Mouse (Mus musculus): Measurements from ENCODE around the gene Slc41a2. TPM values are rescaled to one million over a fixed set of nuclear protein-coding genes. Genes with fewer than 3 reads are reported as not detected.
"Not testable (repeated sequence)": the region's sequence is repeated elsewhere in the genome, so short reads cannot be mapped to it uniquely, and the experiment has no call there.

Gene Slc41a2
- total and polyA plus RNA-seq, 3 experiments: 0.05 TPM; not detected in 2

- TF ChIP-seq GATA1 (IDR thresholded peaks at IDR 0.05; ENCODE audit: borderline replicate concordance, low read length) (no peak), CTCF (IDR thresholded peaks at IDR 0.05; ENCODE audit: low read depth, low read length) (no peak), POLR2AphosphoS5 (IDR thresholded peaks at IDR 0.05; ENCODE audit: insufficient replicate concordance, low read depth, low read length) (no peak), TAL1 (conservative IDR thresholded peaks at IDR 0.05; ENCODE audit: low read depth, low read length) (no peak), GATA2 (IDR thresholded peaks at IDR 0.05; ENCODE audit: borderline replicate concordance, low read depth, low read length) (no peak)
- DNase-seq (ENCODE audit: low spot score) (no peak), ATAC-seq (ENCODE audit: extremely low read depth, insufficient number of reproducible peaks, low FRiP score, poor library complexity, severe bottlenecking) (no peak)
- Histone ChIP-seq H3K27me3 (ENCODE audit: insufficient read depth, low read length) (no peaks in the 10 kb centered on the region), H3K4me3 (ENCODE audit: low read depth, low read length) (no peak overlapping the region), H3K4me1 (ENCODE audit: insufficient read depth, low read depth, low read length) (peaks cover 53% of the 10 kb centered on the region), H3K9me3 (replicated peaks) (peaks cover 33% of the 10 kb centered on the region), H3K36me3 (replicated peaks) (peaks cover 68% of the 10 kb centered on the region)
Measured at GRCm38 (mm10) chr10:83380501-83380900, 42.8 kb upstream of the Slc41a2 start.

- H3K4me3 ChIP-seq (ENCODE audit: low read depth, low read length): no peak overlapping the region
- H3K9me3 ChIP-seq (replicated peaks): peaks cover 33% of the 10 kb centered on the region
- H3K36me3 ChIP-seq (replicated peaks): peaks cover 82% of the 10 kb centered on the region
- no peak for ATAC-seq (ENCODE audit: extremely low read depth, insufficient number of reproducible peaks, low FRiP score, poor library complexity, severe bottlenecking)
- no peak for DNase-seq (ENCODE audit: low spot score)
- H3K4me1 ChIP-seq (ENCODE audit: insufficient read depth, low read depth, low read length): peaks cover 54% of the 10 kb centered on the region
- no peaks in the 10 kb centered on the region for H3K27me3 ChIP-seq (ENCODE audit: insufficient read depth, low read length)
- TF ChIP-seq GATA1 (IDR thresholded peaks at IDR 0.05; ENCODE audit: borderline replicate concordance, low read length) (no peak), TAL1 (conservative IDR thresholded peaks at IDR 0.05; ENCODE audit: low read depth, low read length) (no peak), CTCF (IDR thresholded peaks at IDR 0.05; ENCODE audit: low read depth, low read length) (no peak), POLR2AphosphoS5 (IDR thresholded peaks at IDR 0.05; ENCODE audit: insufficient replicate concordance, low read depth, low read length) (no peak), GATA2 (IDR thresholded peaks at IDR 0.05; ENCODE audit: borderline replicate concordance, low read depth, low read length) (no peak)
Measured at GRCm38 (mm10) chr10:83378083-83378833, 40.6 kb upstream of the Slc41a2 start.

GRCm38 (mm10) chr10:83376911-83377682 lies 39.4 kb upstream of the Slc41a2 start:
- Histone ChIP-seq H3K4me1 (ENCODE audit: insufficient read depth, low read depth, low read length) (peaks cover 49% of the 10 kb centered on the region), H3K9me3 (replicated peaks) (peaks cover 33% of the 10 kb centered on the region), H3K4me3 (ENCODE audit: low read depth, low read length) (no peak overlapping the region), H3K27me3 (ENCODE audit: insufficient read depth, low read length) (no peaks in the 10 kb centered on the region), H3K36me3 (replicated peaks) (peaks cover 84% of the 10 kb centered on the region)
- no peak for DNase-seq (ENCODE audit: low spot score)
- TF ChIP-seq POLR2AphosphoS5 (IDR thresholded peaks at IDR 0.05; ENCODE audit: insufficient replicate concordance, low read depth, low read length) (no peak), GATA2 (IDR thresholded peaks at IDR 0.05; ENCODE audit: borderline replicate concordance, low read depth, low read length) (no peak), CTCF (IDR thresholded peaks at IDR 0.05; ENCODE audit: low read depth, low read length) (no peak), TAL1 (conservative IDR thresholded peaks at IDR 0.05; ENCODE audit: low read depth, low read length) (no peak), GATA1 (IDR thresholded peaks at IDR 0.05; ENCODE audit: borderline replicate concordance, low read length) (no peak)
- ATAC-seq (ENCODE audit: extremely low read depth, insufficient number of reproducible peaks, low FRiP score, poor library complexity, severe bottlenecking): no peak

- Histone ChIP-seq H3K9me3 (replicated peaks) (peaks cover 23% of the 10 kb centered on the region), H3K36me3 (replicated peaks) (peaks cover 86% of the 10 kb centered on the region), H3K4me1 (ENCODE audit: insufficient read depth, low read depth, low read length) (peaks cover 52% of the 10 kb centered on the region)
- not testable (repeated sequence) for DNase-seq (ENCODE audit: low spot score); H3K4me3 ChIP-seq (ENCODE audit: low read depth, low read length); H3K27me3 ChIP-seq (ENCODE audit: insufficient read depth, low read length)
- 0 out of 2 replicates have a peak, but pooled peaks have one; percentile 24 for TF ChIP-seq TAL1 (conservative IDR thresholded peaks at IDR 0.05; ENCODE audit: low read depth, low read length)
- ATAC-seq (ENCODE audit: extremely low read depth, insufficient number of reproducible peaks, low FRiP score, poor library complexity, severe bottlenecking): peak; percentile 45
Measured at GRCm38 (mm10) chr10:83375458-83375857, 37.8 kb upstream of the Slc41a2 start.

- H3K27me3 ChIP-seq (ENCODE audit: insufficient read depth, low read length): no peaks in the 10 kb centered on the region
- peaks cover 83% of the 10 kb centered on the region for H3K36me3 ChIP-seq (replicated peaks)
- TF ChIP-seq GATA2 (IDR thresholded peaks at IDR 0.05; ENCODE audit: borderline replicate concordance, low read depth, low read length): no peak
- TF ChIP-seq CTCF (IDR thresholded peaks at IDR 0.05; ENCODE audit: low read depth, low read length): no peak
Measured at GRCm38 (mm10) chr10:83374045-83374656, 36.5 kb upstream of the Slc41a2 start.

GRCm38 (mm10) chr10:83368918-83369317 lies 31.2 kb upstream of the Slc41a2 start:
- Histone ChIP-seq H3K36me3 (replicated peaks) (peaks cover 94% of the 10 kb centered on the region), H3K9me3 (replicated peaks) (no peaks in the 10 kb centered on the region), H3K4me3 (ENCODE audit: low read depth, low read length) (no peak overlapping the region), H3K4me1 (ENCODE audit: insufficient read depth, low read depth, low read length) (peaks cover 42% of the 10 kb centered on the region), H3K27me3 (ENCODE audit: insufficient read depth, low read length) (no peaks in the 10 kb centered on the region)
- DNase-seq (ENCODE audit: low spot score) (no peak), ATAC-seq (ENCODE audit: extremely low read depth, insufficient number of reproducible peaks, low FRiP score, poor library complexity, severe bottlenecking) (no peak)
- TF ChIP-seq TAL1 (conservative IDR thresholded peaks at IDR 0.05; ENCODE audit: low read depth, low read length): no peak
- no peak for TF ChIP-seq POLR2AphosphoS5 (IDR thresholded peaks at IDR 0.05; ENCODE audit: insufficient replicate concordance, low read depth, low read length)
- TF ChIP-seq CTCF (IDR thresholded peaks at IDR 0.05; ENCODE audit: low read depth, low read length): no peak
- TF ChIP-seq GATA2 (IDR thresholded peaks at IDR 0.05; ENCODE audit: borderline replicate concordance, low read depth, low read length): no peak
- no peak for TF ChIP-seq GATA1 (IDR thresholded peaks at IDR 0.05; ENCODE audit: borderline replicate concordance, low read length)

More at GRCm38 (mm10) chr10:83374045-83374656, 36.5 kb upstream of the Slc41a2 start:
- Histone ChIP-seq H3K9me3 (replicated peaks) (peaks cover 10% of the 10 kb centered on the region), H3K4me1 (ENCODE audit: insufficient read depth, low read depth, low read length) (peaks cover 54% of the 10 kb centered on the region), H3K4me3 (ENCODE audit: low read depth, low read length) (peak overlapping the region; percentile 45; the same call in 1 of the 2 replicates)
- DNase-seq (ENCODE audit: low spot score) (no peak), ATAC-seq (ENCODE audit: extremely low read depth, insufficient number of reproducible peaks, low FRiP score, poor library complexity, severe bottlenecking) (no peak)
